9 mouse cellular contexts compared by ENCODE assay signal in genomic region chr2:79498990-79499755, GRCm38 (mm10). TPM values are rescaled to one million over a fixed set of nuclear protein-coding genes. Genes with fewer than 3 reads are reported as not detected.
DNase-seq lines count a peak whose midpoint lies in the region; ATAC-seq lines count a peak whose summit lies in the region.
"Had no signal": no experiment of that assay in that cellular context is flagged by ENCODE, and none has a peak within 500 bp of the region (broad histone marks: within the 10 kb centered on the region; RNA-seq: fewer than 3 reads in every experiment).

No protein-coding gene starts in this region.

- 26% methylated on average over 10 of the region's 10 CpGs for WGBS in liver, embryonic 11.5 days
- WGBS in neural tube, embryonic 12.5 days, result 29% methylated on average over 10 of the region's 10 CpGs

- no peaks in the 10 kb centered on the region for H3K27me3 ChIP-seq in liver, embryonic 11.5 days (replicated peaks; ENCODE audit: control insufficient read depth, insufficient read depth, low read length)
- no peaks in the 10 kb centered on the region for H3K27me3 ChIP-seq in neural tube, embryonic 12.5 days (replicated peaks)

- no peaks in the 10 kb centered on the region for H3K9me3 ChIP-seq in liver, embryonic 11.5 days (ENCODE audit: control insufficient read depth, low read length)
- H3K9me3 ChIP-seq in neural tube, embryonic 12.5 days, result no peaks in the 10 kb centered on the region

- H3K36me3 ChIP-seq in liver, embryonic 11.5 days (ENCODE audit: control insufficient read depth, insufficient read depth, low read length), result no peaks in the 10 kb centered on the region
- no peaks in the 10 kb centered on the region for H3K36me3 ChIP-seq in neural tube, embryonic 12.5 days

- no peak overlapping the region for H3K4me2 ChIP-seq in liver, embryonic 11.5 days
- H3K4me2 ChIP-seq in neural tube, embryonic 12.5 days (replicated peaks), result no peak overlapping the region

- no peak overlapping the region for H3K9ac ChIP-seq in liver, embryonic 11.5 days (ENCODE audit: low read depth, low read length)
- no peak overlapping the region for H3K9ac ChIP-seq in neural tube, embryonic 12.5 days

- H3K4me1 ChIP-seq in liver, embryonic 11.5 days (replicated peaks; ENCODE audit: control insufficient read depth, insufficient read depth, low read length), result no peaks in the 10 kb centered on the region
- H3K4me1 ChIP-seq in neural tube, embryonic 12.5 days, result no peaks in the 10 kb centered on the region

- H3K4me3 ChIP-seq in liver, embryonic 11.5 days (ENCODE audit: low read depth, low read length), result no peak overlapping the region
- no peak overlapping the region for H3K4me3 ChIP-seq in neural tube, embryonic 12.5 days
- H3K4me3 ChIP-seq: erythroblast, embryonic 14.5 days had no signal

- H3K27ac ChIP-seq in liver, embryonic 11.5 days (ENCODE audit: low read depth, low read length), result no peak overlapping the region
- no peak overlapping the region for H3K27ac ChIP-seq in neural tube, embryonic 12.5 days

- ATAC-seq in liver, embryonic 11.5 days (replicated peaks; ENCODE audit: low FRiP score), result no peak
- peak; percentile 75; the same call in 1 of the 2 replicates for ATAC-seq in neural tube, embryonic 12.5 days (ENCODE audit: low FRiP score, low read depth)

- peak; percentile 52 for DNase-seq in CD4-positive helper T cell, adult 2 months (ENCODE audit: low read depth, low spot score)
- DNase-seq in adrenal gland, adult 8-10 months, result peak; percentile 14
- peak; percentile 57 for DNase-seq in embryo, embryonic 9.5 days (ENCODE audit: extremely low spot score)
- peak; percentile 13 to 27 for DNase-seq in heart, adult 9 months (ENCODE audit: low spot score in 2 of 2)
- DNase-seq in kidney, postnatal 10 days, result peak; percentile 87
- DNase-seq in liver, embryonic 11.5 days (ENCODE audit: low spot score), result peak; percentile 44
- DNase-seq in testis, postnatal 14 days (ENCODE audit: low spot score), result peak; percentile 16

RNA-seq across cellular contexts. Expression of gene Cerkl, which starts 42.6 kb away (rescaled TPM):
- 1 to 10 TPM in 3 of 4 experiments, under 1 TPM in 1; 0.81 to 1.4 (median 1.0) TPM for total RNA-seq in adrenal gland, adult 8-10 months (2022)
- polyA plus RNA-seq in liver, embryonic 11.5 days (2014; fragmentation: Nextera tagmentation; extraction: Ambion mirVana), result 0.77 and 0.97 TPM in 2 replicates
- polyA plus RNA-seq in neural tube, embryonic 12.5 days (2016; fragmentation: Nextera tagmentation; extraction: Ambion mirVana), result 1.8 and 2.1 TPM in 2 replicates

RNA-seq across cellular contexts. Expression of gene Neurod1, which starts 42.6 kb away (rescaled TPM):
- total RNA-seq in adrenal gland, adult 8-10 months (2022), result not detected
- 0.10 TPM in 2 replicates for polyA plus RNA-seq in liver, embryonic 11.5 days (2014; fragmentation: Nextera tagmentation; extraction: Ambion mirVana)
- 46.3 and 60.2 TPM in 2 replicates for polyA plus RNA-seq in neural tube, embryonic 12.5 days (2016; fragmentation: Nextera tagmentation; extraction: Ambion mirVana)
- polyA plus RNA-seq: erythroblast, embryonic 14.5 days had no signal

Comparison
In these comparisons a context has a peak if more than half of its experiments do, and no peak if none do; other contexts are left out.
1. DNase-seq: peak in every context shown above with its lines; median percentile 87 in kidney, postnatal 10 days; 57 in embryo, embryonic 9.5 days; 52 in CD4-positive helper T cell, adult 2 months; 44 in liver, embryonic 11.5 days; 20 in heart, adult 9 months; 16 in testis, postnatal 14 days; 14 in adrenal gland, adult 8-10 months.
2. RNA of gene Neurod1, which starts 42.6 kb away (polyA plus RNA-seq): 46.3 to 60.2 TPM in neural tube, embryonic 12.5 days; 0.10 TPM in liver, embryonic 11.5 days; every median in the first group is over 10 times any median in the second.